Mouse (Mus musculus): ENCODE measurements around the gene Mitd1.

DNA sequence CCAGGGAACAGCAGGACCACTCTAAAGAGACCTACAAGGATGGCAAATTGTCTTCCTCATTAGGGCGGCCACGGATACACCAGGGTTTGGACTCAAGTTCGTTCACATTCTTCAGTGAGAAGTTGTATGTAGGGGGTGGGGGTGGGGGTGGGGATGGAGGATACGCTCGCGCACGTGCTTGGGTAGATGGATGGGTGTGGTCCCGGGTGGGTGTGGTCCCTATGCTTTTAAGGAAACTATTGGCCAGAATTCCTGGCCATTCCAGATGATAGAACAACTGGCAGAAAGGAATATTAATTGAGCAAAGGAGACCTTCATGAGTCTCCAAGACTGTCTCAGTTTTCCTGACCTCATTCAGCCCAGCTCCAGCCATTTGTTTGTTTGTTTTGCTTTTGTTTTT lies 35.8 kb upstream of the Mitd1 start:
- TF ChIP-seq GATA1 (IDR thresholded peaks at IDR 0.05; ENCODE audit: low read length) (no peak), TAL1 (IDR thresholded peaks at IDR 0.05; ENCODE audit: low read length) (no peak)

Data from erythroblast, embryonic 14.5 days (primary cell).